Mouse (Mus musculus): ENCODE results near the gene Gm33543.

Gm33543 gene

DNA sequence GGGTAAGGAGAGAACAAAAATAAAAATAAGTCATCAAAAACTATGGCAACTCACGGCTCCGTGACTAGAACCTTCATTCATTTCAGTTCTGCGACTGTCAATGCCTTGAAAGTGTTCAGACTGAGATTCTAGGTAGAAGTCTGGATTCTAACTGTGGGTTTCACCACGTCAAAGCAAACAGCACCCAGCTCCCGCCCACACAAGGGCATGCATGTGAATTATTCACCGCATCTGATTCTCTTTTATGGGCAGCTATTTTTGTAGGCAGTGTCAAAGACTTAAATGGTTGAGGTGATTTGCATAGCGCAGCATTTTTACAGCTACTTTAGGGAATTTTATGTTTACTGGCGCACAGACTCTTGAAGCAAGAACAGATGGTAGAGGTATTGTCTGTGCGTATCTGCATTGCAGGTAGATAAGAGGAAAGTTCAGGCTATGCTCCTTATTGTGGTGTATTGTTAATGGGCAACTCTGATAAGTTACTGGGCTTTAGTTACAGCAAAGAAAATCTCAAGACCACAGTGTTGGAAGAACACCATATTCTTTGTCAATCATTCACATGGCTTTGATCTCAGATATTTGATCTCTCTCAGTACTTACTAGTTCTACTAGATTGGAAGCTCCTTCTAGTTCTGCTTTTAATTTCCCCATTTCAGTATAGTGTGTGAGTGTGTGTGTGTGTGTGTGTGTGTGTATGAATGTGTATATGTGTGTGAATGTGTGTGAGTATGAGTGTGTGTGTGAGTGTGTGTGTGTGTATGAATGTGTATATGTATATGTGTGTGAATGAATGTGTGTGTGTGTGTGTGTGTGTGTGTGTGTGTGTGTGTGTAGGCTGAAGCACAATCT is at the start of gene Gm33543:
Gene Gm33543 (minus strand): TSS at position 142 of the 849 bp plus-strand sequence.
- no peak for DNase-seq (ENCODE audit: low spot score)

DNA sequence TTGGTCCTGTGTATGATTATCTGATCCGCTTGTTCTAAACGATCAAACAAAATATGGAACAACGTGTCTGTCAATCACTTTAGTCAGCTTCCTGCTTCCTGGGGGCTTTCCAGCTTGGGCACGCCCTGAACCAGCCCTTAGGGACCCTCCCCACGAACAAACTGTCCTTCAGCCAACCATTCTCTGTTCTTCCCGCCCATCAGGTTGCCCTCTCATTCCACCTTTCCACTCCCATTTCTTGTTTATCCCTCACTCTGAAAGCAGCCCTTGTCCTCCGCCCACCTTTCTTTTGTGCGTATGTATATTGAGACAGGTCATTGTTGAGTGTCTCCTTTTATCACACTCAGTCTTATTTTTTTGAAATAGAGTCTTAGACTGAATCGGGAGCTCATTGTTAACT is 49.4 kb upstream of the Gm33543 start:
- no peak for DNase-seq (ENCODE audit: low spot score)

DNA sequence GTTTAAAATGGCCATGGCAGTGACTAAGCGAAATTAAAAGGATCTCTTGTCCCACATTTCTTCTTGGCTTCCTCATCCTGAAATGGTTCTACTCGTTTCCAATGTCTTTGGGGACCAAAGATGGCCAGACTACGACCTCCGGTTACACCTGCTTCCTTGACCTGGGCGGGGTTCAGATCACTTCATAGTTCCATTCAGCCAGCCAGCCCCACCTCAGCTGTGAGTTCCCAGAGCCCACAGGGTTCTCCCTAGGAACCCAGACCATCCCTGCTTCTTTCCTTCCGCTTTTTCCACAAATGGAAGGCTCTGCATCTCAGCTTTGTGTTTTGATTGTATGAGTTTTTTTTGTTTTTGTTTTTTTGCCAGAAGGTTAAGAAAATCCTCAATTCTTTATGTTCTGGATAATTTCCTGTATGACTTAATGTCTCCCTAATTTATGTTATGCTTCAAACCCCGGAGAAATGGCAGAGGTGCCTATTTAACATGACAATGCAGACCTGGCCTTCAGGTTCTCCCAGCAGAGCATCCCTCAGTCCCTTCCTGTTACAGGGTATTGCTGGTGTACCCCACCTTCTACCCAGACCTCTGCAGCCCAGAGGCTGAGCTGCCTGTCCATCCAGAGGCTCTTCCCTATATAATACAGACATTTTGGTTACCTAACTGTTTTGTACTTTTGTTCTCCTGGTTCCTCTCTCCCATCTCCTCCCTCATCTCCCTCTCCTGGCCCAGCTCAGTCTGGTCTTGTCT is 48.7 kb upstream of the Gm33543 start:
- DNase-seq (ENCODE audit: low spot score), result no peak

GRCm38 (mm10) chr10:95883761-95884517 is 41.2 kb upstream of the Gm33543 start:
- no peak for DNase-seq (ENCODE audit: low spot score)

- DNase-seq (ENCODE audit: low spot score), result no peak
Measured at GRCm38 (mm10) chr10:95882036-95882435, 39.3 kb upstream of the Gm33543 start.

- no peak for DNase-seq (ENCODE audit: low spot score)
Measured at GRCm38 (mm10) chr10:95879983-95880934, 37.5 kb upstream of the Gm33543 start.

DNA sequence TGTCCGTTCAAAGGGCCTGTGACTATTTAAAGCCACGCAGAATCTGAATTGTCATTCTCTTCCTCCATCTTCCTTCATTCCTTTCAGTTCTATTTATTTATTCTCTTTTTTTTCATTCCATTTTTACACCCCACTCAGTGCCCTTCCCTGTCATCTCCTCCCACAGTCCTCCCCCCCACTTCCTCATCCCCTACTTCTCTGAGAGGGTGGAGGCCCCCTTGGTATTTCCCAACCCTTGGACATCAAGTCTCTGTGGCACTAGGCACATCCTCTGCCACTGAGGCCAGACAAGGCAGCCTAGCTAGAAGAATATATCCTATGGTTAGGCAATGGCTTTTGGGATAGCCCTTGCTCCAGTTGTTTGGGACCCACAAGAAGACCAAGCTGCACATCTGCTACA is 28.1 kb upstream of the Gm33543 start:
- no peak for DNase-seq (ENCODE audit: low spot score)

- DNase-seq (ENCODE audit: low spot score), result no peak
Measured at GRCm38 (mm10) chr10:95868348-95868747, 25.6 kb upstream of the Gm33543 start.

DNA sequence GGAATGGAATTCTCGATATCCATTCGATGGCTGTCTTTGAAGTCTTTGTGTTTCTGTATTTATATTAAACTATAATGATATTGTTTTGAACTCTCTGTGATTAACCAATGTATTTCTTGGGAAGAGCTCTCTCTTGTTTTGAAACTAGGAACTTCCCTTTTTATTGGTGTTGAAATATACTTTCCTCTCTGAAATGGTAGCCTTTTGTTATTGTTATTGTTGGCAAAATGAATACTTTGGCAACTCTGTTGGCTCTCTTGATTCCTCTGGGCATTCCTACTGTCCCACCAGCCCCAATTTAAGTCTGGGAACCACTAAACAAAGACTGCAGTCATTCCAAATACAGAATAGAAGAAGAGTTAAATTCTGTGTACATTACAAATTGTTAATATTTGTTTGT is 24.9 kb upstream of the Gm33543 start:
- peak; percentile 78 for DNase-seq (ENCODE audit: low spot score)

GRCm38 (mm10) chr10:95864349-95865124 is 21.8 kb upstream of the Gm33543 start:
- peak; percentile 39 for DNase-seq (ENCODE audit: low spot score)

- DNase-seq (ENCODE audit: low spot score), result no peak
Measured at GRCm38 (mm10) chr10:95862664-95863063, 19.9 kb upstream of the Gm33543 start.

DNA sequence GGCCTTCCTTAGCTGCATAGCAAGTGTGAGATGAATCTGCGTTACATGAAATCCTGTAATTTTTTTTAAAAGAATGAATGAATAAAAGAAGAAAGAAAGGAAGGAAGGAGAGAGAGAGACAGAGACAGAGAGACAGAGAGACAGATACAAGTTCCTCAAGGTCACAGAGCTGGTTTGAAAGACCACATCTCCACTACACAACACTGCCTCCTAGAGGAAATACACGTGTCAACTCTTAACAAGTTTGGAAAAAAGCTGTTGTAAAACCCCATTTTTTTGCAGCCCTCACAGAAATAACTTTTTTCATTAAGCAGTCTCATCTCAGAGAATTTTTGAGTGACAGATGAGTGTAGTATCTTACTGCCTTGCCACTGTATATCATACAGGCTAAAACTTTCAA is 15.4 kb upstream of the Gm33543 start:
- peak; percentile 76 for DNase-seq (ENCODE audit: low spot score)

GRCm38 (mm10) chr10:95855411-95855810 is 12.7 kb upstream of the Gm33543 start:
- no peak for DNase-seq (ENCODE audit: low spot score)

DNA sequence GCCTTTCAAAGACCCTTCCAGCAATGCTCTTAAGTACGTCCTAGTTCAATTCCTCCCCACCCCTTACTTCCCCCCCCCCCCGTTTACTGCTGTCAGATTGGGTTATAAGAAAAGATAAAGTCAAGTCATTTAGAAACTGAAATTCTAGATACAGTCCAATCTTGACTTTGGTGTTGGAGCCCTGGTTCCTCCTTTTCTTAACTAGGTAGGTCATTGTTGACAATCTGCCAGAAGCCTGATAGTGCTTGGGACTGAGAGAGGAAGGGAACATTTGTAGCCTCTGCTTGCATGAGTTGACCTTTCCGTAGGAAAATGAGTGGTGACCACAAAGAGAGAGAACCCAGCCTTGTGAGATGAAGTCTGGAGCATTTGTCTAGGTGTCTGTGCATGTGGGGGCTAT is 7.8 kb upstream of the Gm33543 start:
- no peak for DNase-seq (ENCODE audit: low spot score)

- DNase-seq (ENCODE audit: low spot score), result no peak
Measured at GRCm38 (mm10) chr10:95846739-95847138, 4.0 kb upstream of the Gm33543 start.

- no peak for DNase-seq (ENCODE audit: low spot score)
Measured at GRCm38 (mm10) chr10:95846281-95846680, 3.6 kb upstream of the Gm33543 start.

DNA sequence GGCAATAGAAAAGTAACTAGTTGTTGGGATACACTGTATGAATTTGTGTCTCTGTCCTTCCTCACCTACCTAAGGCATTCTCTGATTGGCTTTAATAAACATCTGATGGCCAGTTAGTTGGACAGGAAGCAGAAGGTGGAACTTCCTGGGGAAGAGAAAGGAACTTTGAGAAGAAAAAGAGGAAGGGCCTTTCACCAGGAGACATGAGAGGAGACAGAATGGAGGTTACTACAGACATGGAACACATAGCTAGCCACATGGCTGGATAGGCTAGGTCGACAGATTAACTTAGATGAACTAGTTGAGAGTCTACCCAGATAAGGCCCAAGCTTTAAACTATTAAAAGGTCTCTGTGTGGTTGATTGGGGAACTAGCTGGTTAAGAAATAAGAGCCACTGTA is 1.1 kb upstream of the Gm33543 start:
- no peak for DNase-seq (ENCODE audit: low spot score)

DNA sequence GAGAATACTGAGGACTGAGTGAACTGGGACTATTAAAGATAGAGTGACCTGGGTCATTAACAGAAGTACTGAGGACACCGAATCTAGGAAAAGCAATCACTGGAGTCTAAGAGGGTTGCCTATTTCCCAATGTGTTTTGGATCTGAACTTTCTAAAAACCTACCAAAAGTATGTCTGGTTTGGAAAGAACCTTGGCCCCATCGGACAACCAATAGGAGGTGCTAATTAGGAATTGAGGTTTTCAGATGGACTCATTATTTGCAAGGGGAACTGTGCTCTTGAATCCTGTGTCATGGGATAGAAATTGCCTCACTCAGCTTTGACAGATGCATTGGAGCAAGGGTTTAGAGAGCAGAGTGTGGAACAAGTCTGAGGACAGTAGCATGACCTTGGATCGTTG is 1.5 kb downstream of the Gm33543 start:
- DNase-seq (ENCODE audit: low spot score), result no peak

DNA sequence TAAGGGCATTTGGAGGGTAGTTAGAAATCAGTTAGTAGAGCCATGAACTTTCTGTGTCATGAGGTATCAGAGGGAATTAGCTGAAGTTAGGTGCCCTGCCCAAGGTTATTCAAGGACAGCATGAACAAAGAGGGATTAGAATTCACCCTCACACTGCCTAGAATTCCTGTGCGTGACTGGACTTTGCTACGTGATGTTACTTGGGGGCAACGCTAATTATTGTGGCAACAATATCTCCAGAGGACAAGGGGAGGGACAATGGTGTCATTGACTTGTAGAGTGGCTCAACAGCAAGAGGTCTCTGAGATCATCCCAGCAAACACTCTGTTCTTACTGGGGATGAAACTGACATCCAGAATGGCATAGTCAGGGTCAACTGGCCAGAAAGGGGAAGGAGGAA is 2.9 kb downstream of the Gm33543 start:
- DNase-seq (ENCODE audit: low spot score), result no peak

DNA sequence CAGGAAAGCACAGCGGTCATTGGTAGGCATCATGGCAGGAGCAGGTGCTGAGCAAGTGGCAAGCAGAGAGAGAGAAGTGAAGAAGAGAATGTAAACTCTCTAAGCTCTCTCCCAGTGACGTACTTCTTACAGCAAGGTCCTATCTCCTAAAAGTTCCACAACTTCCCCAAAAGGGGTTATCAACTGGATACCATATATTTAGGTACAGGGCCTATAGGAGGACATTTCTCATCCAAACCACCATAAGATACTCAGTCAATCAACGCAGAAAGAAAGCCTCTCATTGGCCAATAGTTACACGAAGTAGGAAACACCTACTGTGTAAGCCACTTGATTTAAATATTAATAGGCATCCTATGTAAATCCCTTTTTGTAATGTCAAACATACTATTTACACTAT is 3.7 kb downstream of the Gm33543 start:
- DNase-seq (ENCODE audit: low spot score), result no peak
